Mouse (Mus musculus) spleen, postnatal 36 days (tissue): Measurements from ENCODE around the gene Zmynd12.

Experiments used
- DNase-seq, 2 experiments: peaks; one replicate each; pipeline ENCODE4 v3.0.0; 2022; ENCODE audit warnings: low spot score in 2 of 2, mixed read lengths in 1 of 2

Zmynd12 gene

GRCm38 (mm10) chr4:119422294-119422964, at the start of gene Zmynd12, which contains the start of gene Ppcs:
Zmynd12 (plus strand) TSS chr4:119422814.
Ppcs (minus strand) TSS chr4:119422420.
- peak; percentile 90 to 92 for DNase-seq

DNA sequence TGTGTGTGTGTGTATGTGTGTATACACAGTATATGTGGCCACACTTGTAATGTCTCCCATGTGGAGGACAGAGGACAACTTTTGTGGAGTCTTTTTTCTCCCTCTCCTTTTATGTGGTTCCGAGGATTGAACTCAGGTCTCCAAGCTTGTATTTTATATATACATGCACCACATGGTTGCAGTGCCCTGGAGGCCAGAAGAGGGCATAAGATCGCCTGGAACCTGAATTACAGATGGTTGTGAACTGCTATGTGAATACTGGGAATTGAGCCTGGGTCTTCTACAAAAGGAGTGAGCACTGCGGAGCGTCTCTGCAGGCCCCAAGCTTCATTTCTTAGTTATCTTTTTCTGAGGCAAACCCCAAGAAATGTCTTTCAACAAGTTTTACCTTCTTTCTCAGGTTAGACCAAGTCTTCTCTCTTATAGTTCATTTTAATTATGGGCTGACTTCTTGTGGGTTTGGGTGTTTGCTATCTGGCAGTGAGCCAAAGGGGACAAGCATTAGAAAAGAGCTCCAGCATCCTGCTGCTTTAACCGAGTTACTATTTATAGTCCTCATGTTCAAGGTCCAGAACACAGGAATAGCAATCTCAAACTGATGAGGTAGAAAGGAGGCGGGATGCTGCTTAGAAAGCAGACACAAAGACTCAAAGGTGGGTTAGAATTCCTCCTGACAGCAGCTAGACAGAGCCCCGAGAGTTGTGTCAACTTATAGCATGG, 41.0 kb upstream of the Zmynd12 start:
- DNase-seq, result no peak

DNA sequence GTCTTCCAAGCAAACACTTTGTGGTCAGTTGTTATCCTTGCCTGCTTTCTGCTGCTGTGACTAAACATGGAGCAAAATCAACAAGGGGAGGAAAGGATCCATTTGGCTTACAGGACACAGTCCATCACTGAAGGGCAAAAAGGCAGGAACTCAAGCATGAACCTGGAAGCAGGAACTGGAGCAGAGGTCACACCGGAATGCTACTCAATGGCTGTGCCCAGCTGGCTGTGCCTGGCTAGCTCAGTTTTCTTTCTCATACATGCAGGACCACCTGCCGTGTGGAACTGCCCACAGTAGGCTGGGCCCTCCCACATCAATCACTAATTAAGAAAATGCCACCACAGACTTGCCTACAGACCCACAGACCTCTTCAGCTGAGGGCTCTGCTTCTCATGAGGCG, 33.4 kb upstream of the Zmynd12 start:
- DNase-seq, result no peak

- peak in 1 of 2 experiments; percentile 4 for DNase-seq
Observed at GRCm38 (mm10) chr4:119390369-119390768, 32.2 kb upstream of the Zmynd12 start.

GRCm38 (mm10) chr4:119398751-119399150, 23.9 kb upstream of the Zmynd12 start:
- no peak for DNase-seq

DNA sequence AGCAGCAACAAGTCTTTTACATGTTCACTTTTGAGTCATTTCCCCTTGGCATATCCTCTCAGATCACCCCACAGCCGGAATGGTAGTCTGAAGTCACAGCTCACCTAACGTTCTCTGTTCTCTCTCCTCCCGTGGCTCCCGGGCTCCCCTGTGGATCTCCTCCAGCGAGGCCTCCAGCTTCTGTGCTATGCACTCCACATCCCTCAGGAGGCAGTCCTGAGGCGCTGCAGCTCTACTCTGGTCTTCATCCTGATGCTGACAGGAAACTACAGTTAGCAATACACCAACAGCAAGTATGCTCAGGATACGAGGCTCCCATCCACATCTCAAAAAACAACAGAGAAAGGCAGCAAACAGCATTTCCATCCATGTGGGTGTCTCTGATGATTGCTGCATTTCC, 21.7 kb upstream of the Zmynd12 start:
- no peak for DNase-seq

GRCm38 (mm10) chr4:119403431-119403830, 19.2 kb upstream of the Zmynd12 start:
- no peak for DNase-seq

GRCm38 (mm10) chr4:119411877-119412650, 10.6 kb upstream of the Zmynd12 start:
- no peak for DNase-seq

GRCm38 (mm10) chr4:119412791-119413190, 9.8 kb upstream of the Zmynd12 start:
- no peak for DNase-seq

GRCm38 (mm10) chr4:119415072-119415753, 7.4 kb upstream of the Zmynd12 start, which contains the start of gene Ccdc30:
Ccdc30 (minus strand) TSS chr4:119415521.
- DNase-seq, result peak; percentile 84

DNA sequence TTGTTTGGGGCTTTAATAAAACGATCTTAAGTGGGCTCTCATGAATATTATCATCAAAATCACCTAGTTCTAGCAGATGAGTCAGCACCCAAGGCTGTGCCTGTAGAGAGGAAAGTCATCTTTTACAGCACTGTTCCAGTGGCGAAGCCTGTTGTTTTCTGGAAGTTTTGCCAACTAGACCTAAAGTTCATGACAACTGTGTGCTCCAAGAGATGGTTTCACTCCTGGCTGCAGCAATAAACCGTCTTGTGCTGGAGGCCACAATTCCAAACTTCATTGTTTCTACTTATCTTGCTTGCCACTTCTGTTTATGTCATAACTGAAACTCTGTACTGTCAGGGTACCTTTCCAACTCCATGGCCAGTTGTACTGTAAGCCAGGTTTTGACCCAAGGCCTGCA, 5.3 kb upstream of the Zmynd12 start:
- no peak for DNase-seq

DNA sequence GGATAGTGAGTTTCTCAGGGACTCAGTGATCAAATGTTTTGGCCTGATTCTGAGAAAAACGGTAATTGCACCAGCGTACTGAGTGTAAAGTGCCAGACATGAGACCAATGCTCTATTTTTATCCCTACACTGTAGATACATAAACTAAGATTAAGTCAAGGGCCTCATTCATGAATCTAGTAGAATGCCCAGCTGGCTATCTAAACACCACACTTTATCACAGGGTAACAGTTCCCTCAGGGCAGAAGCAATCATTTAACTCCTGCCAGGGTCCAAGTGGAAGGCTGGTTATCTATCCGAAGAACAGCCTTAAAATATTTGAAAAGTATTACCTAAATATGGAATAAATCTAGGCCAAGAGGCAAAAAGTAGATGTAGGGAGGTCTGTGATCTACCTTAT, 4.7 kb upstream of the Zmynd12 start:
- peak in 1 of 2 experiments; percentile 6 for DNase-seq

- no peak for DNase-seq
Observed at GRCm38 (mm10) chr4:119421191-119421590, 1.4 kb upstream of the Zmynd12 start.

DNA sequence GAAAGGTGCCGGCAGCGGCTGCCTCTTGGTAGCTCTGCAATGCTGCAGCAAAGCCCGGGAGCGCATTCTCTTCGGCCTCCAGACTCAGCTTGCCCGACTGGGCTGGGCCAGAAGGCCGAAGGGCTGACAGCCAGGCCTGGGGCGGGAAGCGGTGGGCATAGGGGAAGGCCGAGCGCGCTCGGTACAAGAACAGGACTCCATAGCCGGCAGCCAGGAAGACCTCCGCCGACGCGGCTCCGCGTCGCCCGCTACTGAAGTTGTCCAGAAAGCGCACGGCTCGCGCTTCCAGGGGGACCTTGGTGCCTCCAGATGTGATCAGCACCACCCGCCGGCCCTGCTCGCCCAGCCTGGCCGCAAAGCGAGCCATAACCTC, 707 bp upstream of the Zmynd12 start:
- DNase-seq, result no peak

GRCm38 (mm10) chr4:119425077-119425476, 2.5 kb downstream of the Zmynd12 start:
- peak; percentile 6 to 62 for DNase-seq

DNA sequence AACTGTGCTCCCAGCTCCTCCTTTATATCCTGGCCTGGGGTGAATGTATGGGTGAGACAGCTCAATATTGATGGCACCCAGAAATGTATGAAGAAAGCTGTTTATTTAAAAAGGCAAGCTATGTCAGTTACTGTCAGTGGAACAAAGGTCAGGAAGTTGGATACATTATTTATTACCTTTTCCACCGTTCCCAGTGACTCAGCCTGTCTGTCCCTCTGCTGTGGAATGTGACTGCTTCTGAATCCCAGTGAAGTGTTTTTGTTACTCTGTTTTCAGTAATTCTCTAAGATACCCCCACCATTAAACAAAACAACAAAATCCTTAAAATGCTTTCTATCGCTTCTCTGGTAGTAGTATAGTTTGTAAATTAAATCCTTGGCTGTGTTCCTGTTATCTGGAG, 3.0 kb downstream of the Zmynd12 start:
- DNase-seq, result no peak

DNA sequence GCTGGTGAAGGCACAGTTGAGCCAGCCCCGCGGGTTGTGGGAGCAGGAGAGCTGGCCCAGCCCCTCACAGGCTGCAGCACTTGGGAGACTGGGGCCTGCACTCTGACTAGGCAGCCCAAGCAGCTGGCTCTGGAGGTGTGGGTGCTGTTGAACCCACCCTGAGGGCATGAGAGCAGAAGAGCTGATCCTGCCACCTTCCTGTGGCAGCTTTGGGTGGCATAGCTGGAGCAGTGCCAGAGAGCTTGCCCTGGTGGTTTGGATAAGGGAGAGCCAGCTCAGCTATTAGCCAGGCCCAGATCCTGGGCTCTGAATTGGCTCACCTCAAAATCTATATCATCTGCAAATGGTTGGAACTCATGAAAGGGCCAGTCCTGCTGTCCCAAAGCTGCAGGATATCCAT, 5.1 kb downstream of the Zmynd12 start:
- peak; percentile 69 to 84 for DNase-seq

GRCm38 (mm10) chr4:119430678-119431077, 8.1 kb downstream of the Zmynd12 start:
- DNase-seq, result peak; percentile 44 to 56

- DNase-seq, result no peak
Observed at GRCm38 (mm10) chr4:119437936-119438335, 15.3 kb downstream of the Zmynd12 start.

DNA sequence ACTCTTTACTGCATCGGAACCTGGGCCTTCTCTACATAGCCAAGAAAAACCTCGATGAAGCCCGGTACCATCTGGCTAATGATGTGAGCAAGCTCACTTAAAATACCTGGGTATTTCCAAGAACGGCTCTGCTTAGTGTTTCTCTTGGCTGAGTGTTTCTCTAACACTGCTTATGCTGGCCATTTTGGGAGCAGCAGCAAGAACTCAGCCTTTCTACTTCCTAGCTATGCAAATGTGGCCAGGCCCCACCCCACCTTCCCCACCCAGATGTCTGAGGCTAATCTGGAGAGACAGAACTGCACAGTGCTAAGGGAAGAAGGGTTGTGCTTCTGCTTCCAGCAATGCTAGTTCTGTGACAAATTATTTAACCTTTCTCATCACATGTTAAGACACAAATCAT, 19.2 kb downstream of the Zmynd12 start:
- DNase-seq, result no peak

GRCm38 (mm10) chr4:119442539-119442938, 19.9 kb downstream of the Zmynd12 start:
- DNase-seq, result no peak

DNA sequence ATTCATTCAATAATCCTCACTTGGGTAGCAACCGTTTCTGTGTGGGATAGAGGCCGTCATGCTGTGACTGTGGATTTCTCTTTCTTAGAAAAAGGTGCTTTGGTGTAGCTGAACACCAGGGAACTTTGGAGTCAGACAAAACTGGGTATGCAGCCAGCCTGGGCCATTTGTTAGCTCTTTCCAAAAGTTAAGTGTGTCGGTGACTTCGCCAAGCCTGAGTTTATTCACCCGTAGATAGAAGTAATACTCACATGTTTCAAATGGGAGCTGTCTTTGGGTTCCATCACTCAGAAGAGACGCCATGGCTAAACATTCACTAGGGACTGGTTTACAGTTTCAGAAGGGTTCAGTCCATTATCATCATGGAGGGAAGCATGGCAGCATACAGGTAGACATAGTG, 24.6 kb downstream of the Zmynd12 start:
- DNase-seq, result no peak
